Mouse (Mus musculus) liver, embryonic 14.5 days (tissue): Measurements from ENCODE around the gene BC030500. TPM values are rescaled to one million over a fixed set of nuclear protein-coding genes. Genes with fewer than 3 reads are reported as not detected.

Experiments used
- ATAC-seq: fragments of 200-750 bp; cut with Nextera tagmentation; 2 replicates; pipeline ENCODE4 v1.8.0; 2017; ENCODE audit warnings: moderate number of reproducible peaks, mild to moderate bottlenecking, moderate library complexity; ENCODE audit not compliant: insufficient read depth
- DNase-seq, 3 experiments: peaks; one replicate each; pipeline ENCODE4 v3.0.0-alpha.2; 2012 to 2013; ENCODE audit warnings: low read depth in 3 of 3, low spot score in 3 of 3
- H3K27ac ChIP-seq: fragments of 300-500 bp; sonication (generic); 2 replicates; pipeline ENCODE4 v1.5.1; 2014; ENCODE audit warnings: moderate library complexity, mild to moderate bottlenecking, control low read depth, inconsistent platforms
- H3K27me3 ChIP-seq: fragments of 300-500 bp; sonication (generic); 2 replicates; pipeline ENCODE4 v1.6.1; 2014; ENCODE audit warnings: mild to moderate bottlenecking, low read length, moderate library complexity; ENCODE audit not compliant: control insufficient read depth, insufficient read depth
- H3K36me3 ChIP-seq: fragments of 300-500 bp; sonication (generic); replicated peaks from 2 replicates; pipeline ENCODE4 v1.6.1; 2014; ENCODE audit warnings: low read depth; ENCODE audit not compliant: control insufficient read depth, insufficient read depth
- H3K4me1 ChIP-seq, 2 experiments: fragments of 200-500 bp in 1 of 2; fragments of 300-500 bp in 1 of 2; sonication (generic) in 1 of 2; replicated peaks; 2 replicates each; pipeline ENCODE4 v1.6.1; 2012 to 2014; ENCODE audit warnings: antibody characterized with exemption in 1 of 2, inconsistent platforms in 1 of 2, low read length in 1 of 2; ENCODE audit not compliant: control insufficient read depth in 2 of 2, insufficient read depth in 2 of 2
- H3K4me2 ChIP-seq: fragments of 300-500 bp; sonication (generic); 2 replicates; pipeline ENCODE4 v1.6.1; 2014; ENCODE audit warnings: low read depth, mild to moderate bottlenecking, control low read depth, moderate library complexity
- H3K4me3 ChIP-seq, 2 experiments: fragments of 200-500 bp in 1 of 2; fragments of 300-500 bp in 1 of 2; sonication (generic) in 1 of 2; 2 replicates each; pipeline ENCODE4 v1.5.1; 2012 to 2014; ENCODE audit warnings: low read depth in 2 of 2, low read length in 2 of 2, mild to moderate bottlenecking in 2 of 2, control low read depth in 1 of 2, inconsistent platforms in 1 of 2, moderate library complexity in 1 of 2; ENCODE audit not compliant: insufficient read depth in 1 of 2
- H3K9ac ChIP-seq: fragments of 300-500 bp; sonication (generic); replicated peaks from 2 replicates; pipeline ENCODE4 v1.6.1; 2014; ENCODE audit warnings: mild to moderate bottlenecking, control low read depth, moderate library complexity
- H3K9me3 ChIP-seq: fragments of 300-500 bp; sonication (generic); 2 replicates; pipeline ENCODE4 v1.6.1; 2016; ENCODE audit warnings: low read length, mixed read lengths; ENCODE audit not compliant: control insufficient read depth
- CTCF ChIP-seq: IDR thresholded peaks from 2 replicates; pipeline ENCODE4 v1.5.1; 2016; ENCODE audit warnings: antibody characterized with exemption, low read depth, control low read depth
- EP300 ChIP-seq: IDR thresholded peaks from 2 replicates; pipeline ENCODE4 v1.6.1; 2016; ENCODE audit warnings: antibody characterized with exemption, low read depth
- WGBS: fragments of 180-500 bp; shearing (Covaris S2); extraction: QIAGEN DNeasy Blood & Tissue Kit; methylation state at CpG from one replicate; pipeline ENCODE4 v1.1.7; 2014; ENCODE audit not compliant: insufficient replicate concordance; 5-methylcytosine and 5-hydroxymethylcytosine counted together
- polyA plus RNA-seq, 2 experiments: library from polyadenylated mRNA; depleted of rRNA in 1 of 2; stranded (reverse) in 1 of 2; unstranded in 1 of 2; fragments of >200 nt; fragmentation: Nextera tagmentation in 1 of 2; extraction: Ambion mirVana in 1 of 2; gene quantifications; 2 replicates each; pipeline versions ENCODE4 v1.2.1 to v1.2.3; 2012 to 2014

BC030500 gene
- polyA plus RNA-seq (2012; rRNA removed) (0.02 TPM in 1 of 2 replicates, not detected in the other), polyA plus RNA-seq (2014; fragmentation: Nextera tagmentation; extraction: Ambion mirVana) (not detected in 2 replicates)

GRCm38 (mm10) chr8:58911677-58912076 lies at the start of gene BC030500:
Gene BC030500 (plus strand): TSS chr8:58911755.
- 7% methylated on average over 14 of the region's 14 CpGs for WGBS
- ATAC-seq (no peak), DNase-seq (no peak)
- Histone ChIP-seq H3K36me3 (no peaks in the 10 kb centered on the region), H3K4me1 (no peaks in the 10 kb centered on the region), H3K27ac (no peak within 1 kb of the TSS), H3K9me3 (no peaks in the 10 kb centered on the region), H3K4me2 (peak within 1 kb of the TSS; percentile 46), H3K27me3 (peaks cover 11% of the 10 kb centered on the region), H3K4me3 (peak within 1 kb of the TSS; percentile 8 to 22; a peak in 2 of 4 replicates), H3K9ac (no peak within 1 kb of the TSS)
- TF ChIP-seq CTCF (no peak), EP300 (no peak)

- no peak overlapping the region for H3K27ac ChIP-seq
- H3K4me2 ChIP-seq = no peak overlapping the region
- no peaks in the 10 kb centered on the region for H3K27me3 ChIP-seq
- TF ChIP-seq CTCF = no peak
- TF ChIP-seq EP300 = no peak
- no peak overlapping the region for H3K9ac ChIP-seq
- 2% methylated on average over 1 of the region's 1 CpGs for WGBS
- ATAC-seq (no peak), DNase-seq (no peak)
- H3K36me3 ChIP-seq = no peaks in the 10 kb centered on the region
- no peaks in the 10 kb centered on the region for H3K4me1 ChIP-seq
- no peak overlapping the region for H3K4me3 ChIP-seq
- H3K9me3 ChIP-seq = no peaks in the 10 kb centered on the region
Observed at GRCm38 (mm10) chr8:58886405-58886804, 25.1 kb upstream of the BC030500 start.

DNA sequence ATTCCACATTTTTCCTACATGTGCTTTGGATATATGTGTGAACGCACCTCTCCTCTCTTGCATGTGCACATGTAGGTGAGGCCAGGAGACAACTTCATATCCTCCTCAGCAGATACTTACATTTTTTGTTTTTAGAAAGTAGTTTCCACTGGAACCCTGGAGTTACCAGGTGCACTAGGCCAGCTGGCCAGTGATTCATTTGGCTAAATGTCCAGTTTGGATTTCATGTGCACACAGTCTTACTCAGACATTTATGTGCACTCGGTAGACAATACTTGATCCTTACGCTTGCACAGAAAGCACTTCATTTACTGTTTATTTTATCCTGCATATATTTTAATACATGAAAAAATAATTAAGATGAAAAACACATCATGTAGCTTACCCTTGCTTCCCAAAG lies 21.0 kb upstream of the BC030500 start:
- WGBS = 73% methylated on average over 3 of the region's 3 CpGs
- H3K4me2 ChIP-seq = no peak overlapping the region
- no peak overlapping the region for H3K9ac ChIP-seq
- no peak overlapping the region for H3K4me3 ChIP-seq
- DNase-seq (no peak), ATAC-seq (no peak)
- H3K9me3 ChIP-seq = no peaks in the 10 kb centered on the region
- TF ChIP-seq EP300 (no peak), CTCF (no peak)
- no peaks in the 10 kb centered on the region for H3K36me3 ChIP-seq
- H3K4me1 ChIP-seq = no peaks in the 10 kb centered on the region
- no peak overlapping the region for H3K27ac ChIP-seq
- no peaks in the 10 kb centered on the region for H3K27me3 ChIP-seq

DNA sequence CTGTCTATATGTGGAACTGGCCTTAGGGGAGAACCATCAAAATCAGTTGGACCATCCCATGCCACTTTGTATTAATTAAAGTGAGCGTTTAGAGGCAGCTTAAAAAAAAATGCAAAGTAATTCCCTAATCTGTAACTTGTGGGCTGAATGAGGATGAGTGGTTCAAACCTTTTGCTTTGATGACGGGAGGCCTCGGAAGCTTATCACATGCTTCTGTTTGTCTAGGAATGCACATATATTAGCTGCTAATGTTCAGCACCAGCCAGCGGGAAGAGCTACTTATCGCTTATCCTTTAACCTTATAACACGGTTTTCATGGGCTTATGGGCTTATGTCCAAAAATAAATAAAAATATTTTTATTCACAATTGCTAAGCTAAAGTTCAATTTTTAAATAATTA lies 15.6 kb upstream of the BC030500 start:
- no peak for TF ChIP-seq EP300
- no peak for TF ChIP-seq CTCF
- WGBS = 63% methylated on average over 6 of the region's 6 CpGs
- ATAC-seq = no peak

DNA sequence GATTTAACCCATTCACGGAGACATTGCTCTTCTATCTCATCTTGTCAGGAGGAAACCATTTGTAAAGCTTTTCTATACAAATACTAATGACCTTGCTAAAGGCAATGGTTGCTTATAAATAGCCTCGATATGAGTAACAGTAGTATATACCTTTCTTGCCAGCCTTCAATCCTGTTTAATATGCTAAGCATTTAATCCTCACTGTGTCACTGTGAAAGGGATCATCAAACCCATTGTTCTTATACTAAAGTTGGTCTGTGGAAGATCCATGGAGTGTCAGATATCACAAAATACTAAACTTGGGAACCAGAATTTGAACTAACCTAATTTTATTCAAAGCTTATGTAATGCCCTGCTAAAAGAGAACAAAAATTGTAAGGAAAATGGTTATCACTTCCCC lies 7.1 kb upstream of the BC030500 start:
- no peaks in the 10 kb centered on the region for H3K36me3 ChIP-seq
- H3K9me3 ChIP-seq = no peaks in the 10 kb centered on the region
- H3K27me3 ChIP-seq = no peaks in the 10 kb centered on the region
- no peak overlapping the region for H3K27ac ChIP-seq
- no peak overlapping the region for H3K9ac ChIP-seq
- H3K4me1 ChIP-seq = no peaks in the 10 kb centered on the region
- WGBS = 28% methylated on average over 2 of the region's 2 CpGs
- H3K4me3 ChIP-seq = no peak overlapping the region
- TF ChIP-seq EP300 (no peak), CTCF (no peak)
- ATAC-seq (no peak), DNase-seq (no peak)
- H3K4me2 ChIP-seq = no peak overlapping the region

More for the DNA sequence above, 15.6 kb upstream of the BC030500 start:
- no peaks in the 10 kb centered on the region for H3K9me3 ChIP-seq
- no peaks in the 10 kb centered on the region for H3K4me1 ChIP-seq
- H3K27me3 ChIP-seq = no peaks in the 10 kb centered on the region
- H3K4me2 ChIP-seq = no peak overlapping the region
- no peak overlapping the region for H3K9ac ChIP-seq
- no peak overlapping the region for H3K27ac ChIP-seq
- no peaks in the 10 kb centered on the region for H3K36me3 ChIP-seq
- no peak for DNase-seq
- H3K4me3 ChIP-seq = no peak overlapping the region
